Mouse (Mus musculus) neutrophil, adult 83 days (primary cell): Measurements from ENCODE around the gene Ces1a. TPM values are rescaled to one million over a fixed set of nuclear protein-coding genes. Genes with fewer than 3 reads are reported as not detected.

ENCODE experiments used
- total RNA-seq, 2 experiments: library from RNA; stranded (reverse); gene quantifications; one replicate each; pipeline ENCODE4 v1.2.4; 2023

The Ces1a gene
- total RNA-seq: not detected

DNA sequence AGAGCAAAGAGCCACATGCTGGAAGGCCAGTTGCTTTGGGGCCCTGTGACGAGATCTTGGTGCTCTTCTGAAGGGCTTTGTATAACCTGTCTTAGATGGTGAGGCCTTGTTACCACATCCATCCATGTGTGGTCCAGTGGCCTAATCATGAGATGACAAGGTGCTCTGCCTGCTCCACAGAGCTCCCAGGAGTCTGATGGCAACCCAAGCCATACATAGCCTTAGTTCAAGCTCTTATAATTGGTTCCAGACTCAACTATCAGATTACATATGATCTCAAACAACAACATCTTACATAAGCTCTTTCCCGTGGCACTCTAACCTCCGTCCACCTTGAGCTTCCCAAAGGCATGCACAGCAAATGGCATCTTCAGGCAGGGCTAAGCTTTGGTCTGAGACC is at the start of gene Ces1a:
Gene Ces1a, minus strand, starts transcription at position 101 of the 400 bp plus-strand sequence.

DNA sequence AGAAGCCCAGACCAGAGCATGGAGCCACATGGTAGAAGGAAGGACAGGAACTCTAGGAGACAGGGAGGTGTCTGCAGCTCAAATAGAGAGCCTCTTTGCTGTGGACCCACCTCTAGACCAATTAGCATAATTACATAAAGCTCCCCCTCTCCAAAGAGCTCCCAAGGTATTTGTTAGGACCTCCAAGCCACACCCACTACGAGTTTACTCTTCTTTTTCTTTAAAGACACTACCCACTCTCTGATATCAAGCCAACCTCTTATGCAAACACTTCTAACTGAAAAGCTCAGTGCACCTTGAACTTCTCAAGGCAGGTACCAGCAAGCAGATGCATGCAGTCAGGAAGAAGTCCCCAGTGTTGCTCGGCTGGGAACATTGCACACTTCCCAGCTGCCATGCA is 31.9 kb upstream of the Ces1a start, which contains the start of gene Ces1b:
Gene Ces1b, minus strand, starts transcription at position 131 of the 400 bp plus-strand sequence.

Other genes starting within 250 kb of the Ces1a start
- 1 to 10 TPM; 1.5 to 3.2 TPM for gene Mmp2, start 220.9 kb downstream of the Ces1a start, total RNA-seq
- 100 to 1,000 TPM in 1 of 2 experiments, 10 to 100 TPM in 1; 98.6 to 118 TPM for gene Lpcat2, start 192.9 kb downstream of the Ces1a start, total RNA-seq
- gene Capns2, start 146.8 kb downstream of the Ces1a start, total RNA-seq: 10 to 100 TPM in 1 of 2 experiments, 1 to 10 TPM in 1; 7.3 to 13.7 TPM
- gene Slc6a2, start 88.1 kb downstream of the Ces1a start, total RNA-seq: 1 to 10 TPM; 1.1 to 1.3 TPM
- not detected for gene Ces1b, start 31.8 kb upstream of the Ces1a start, total RNA-seq
- not detected for gene Ces1c, start 83.1 kb upstream of the Ces1a start, total RNA-seq
- gene Ces1d, start 149.6 kb upstream of the Ces1a start, total RNA-seq: 10 to 100 TPM; 12.3 to 13.8 TPM
- not detected for gene Ces1e, start 181.4 kb upstream of the Ces1a start, total RNA-seq
- not detected for gene Ces1f, start 231.6 kb upstream of the Ces1a start, total RNA-seq